Mouse (Mus musculus) thymus, postnatal 4 days (tissue): Measurements from ENCODE around the gene Olfr1418.

Source experiments
- DNase-seq: peaks from one replicate; pipeline ENCODE4 v3.0.0; 2021

Olfr1418 gene

DNA sequence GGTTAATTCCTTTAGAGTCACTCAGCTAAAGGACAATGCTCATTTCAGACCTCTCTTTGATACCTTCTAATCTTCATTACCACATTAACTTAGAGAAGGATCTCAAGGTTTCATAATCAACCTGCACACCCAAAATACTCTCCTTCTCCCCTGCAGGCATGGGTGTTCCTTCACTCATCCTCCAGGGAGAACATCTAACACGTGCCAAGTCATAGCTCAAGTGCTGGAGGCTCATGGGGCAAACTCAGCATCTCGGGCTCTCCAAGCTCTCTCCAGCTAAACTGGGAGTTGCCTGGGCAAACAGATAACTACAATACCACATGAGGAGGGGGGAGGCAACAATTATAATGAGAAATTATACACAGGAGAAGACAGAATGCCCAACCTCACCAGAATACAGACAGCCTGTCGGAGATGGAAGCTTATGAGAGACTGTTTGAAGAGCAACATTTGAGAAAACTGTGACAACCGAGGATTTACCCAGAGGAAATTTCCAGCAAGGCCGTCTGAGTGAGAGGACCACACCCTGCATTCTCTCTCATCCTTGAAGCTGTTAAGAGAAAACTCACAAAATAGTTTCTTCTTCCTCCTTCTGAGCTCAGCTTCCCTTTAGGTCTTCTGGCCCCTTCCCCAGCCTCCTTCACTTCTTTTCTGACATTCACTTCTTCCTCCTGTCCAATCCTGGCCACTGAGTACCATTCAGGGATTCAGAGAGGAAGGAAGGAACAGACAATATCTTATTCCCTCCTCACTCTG is 50.7 kb downstream of the Olfr1418 start:
- no peak for DNase-seq

DNA sequence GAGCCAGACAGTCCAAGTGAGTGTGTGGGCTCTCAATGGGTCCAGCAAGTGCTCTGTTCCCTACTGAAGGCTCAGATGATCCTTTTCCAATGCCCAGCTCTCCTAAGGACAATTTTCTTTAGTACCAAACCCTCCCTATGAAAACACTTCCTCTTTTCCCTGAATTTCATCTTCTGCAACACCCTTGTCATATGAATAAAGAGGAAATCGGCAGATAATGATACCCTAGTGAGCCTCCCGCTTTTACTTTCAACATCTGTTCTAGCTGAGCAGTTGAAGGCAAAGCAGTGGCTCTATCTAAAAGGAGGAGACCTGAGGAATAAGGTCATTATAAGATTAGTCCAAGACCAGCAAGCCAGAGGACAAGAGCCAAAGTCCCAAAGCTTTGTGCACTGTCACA is 52.4 kb downstream of the Olfr1418 start:
- DNase-seq = no peak

DNA sequence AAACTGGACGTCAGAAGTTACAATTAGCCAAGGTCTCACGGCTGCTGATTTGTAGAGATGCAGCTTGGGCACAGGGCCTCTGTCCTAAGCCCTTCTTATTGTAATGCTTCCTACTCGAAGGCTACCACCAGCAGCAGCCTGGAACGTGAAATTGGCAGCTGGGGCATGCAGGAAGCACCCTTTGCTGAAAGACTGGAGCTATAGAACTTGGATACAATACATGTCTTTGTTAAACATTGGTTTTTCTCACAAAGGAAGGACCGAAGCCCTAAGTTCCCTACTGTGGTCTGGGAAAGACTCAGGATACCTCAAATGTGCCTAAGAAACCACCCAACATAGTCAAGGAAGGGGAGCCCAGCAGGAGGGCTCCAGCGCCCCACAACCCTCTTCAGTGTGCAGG is 53.0 kb downstream of the Olfr1418 start:
- no peak for DNase-seq

DNA sequence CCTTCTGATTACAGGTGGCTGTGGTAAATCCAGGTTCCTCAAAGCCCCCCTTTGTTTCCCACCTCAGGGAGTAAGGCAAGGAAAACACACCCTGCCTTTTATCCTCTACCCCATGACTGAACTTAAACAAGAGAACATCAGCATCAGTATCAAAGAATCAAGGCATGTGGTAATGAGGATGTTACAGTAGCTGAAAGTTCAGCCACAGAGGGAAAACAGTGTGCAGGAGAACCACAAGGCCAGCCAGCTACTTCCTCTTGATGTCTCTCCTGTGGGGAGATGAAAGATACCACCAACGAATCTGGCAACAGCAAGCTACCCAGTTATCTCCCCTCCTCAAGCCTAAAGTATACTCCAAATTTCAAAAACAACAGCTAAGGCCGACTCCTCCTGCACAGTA is 53.6 kb downstream of the Olfr1418 start:
- no peak for DNase-seq

DNA sequence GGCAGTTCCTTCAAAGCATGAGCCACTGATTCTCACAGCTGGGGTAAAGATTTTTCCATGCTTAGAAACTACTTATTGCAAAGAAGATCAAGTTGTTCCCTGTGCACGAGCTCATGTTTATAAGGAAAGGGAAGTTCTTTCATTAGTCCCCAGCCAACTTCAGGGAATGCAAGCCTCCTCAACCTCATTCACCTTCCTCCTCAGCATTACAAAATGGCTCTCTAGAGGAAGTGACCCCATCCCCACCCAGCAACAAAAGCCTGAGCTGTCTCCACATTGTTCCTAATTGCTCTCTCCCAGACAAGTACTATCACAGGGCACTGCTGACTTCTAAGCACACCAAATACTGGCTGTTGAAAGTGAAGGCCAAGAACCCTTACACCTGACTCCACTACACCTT is 56.4 kb downstream of the Olfr1418 start:
- no peak for DNase-seq
